Comparison of ENCODE assay signal across 7 mouse cellular contexts in genomic region chr1:128357452-128357851, GRCm38 (mm10). TPM values are rescaled to one million over a fixed set of nuclear protein-coding genes. Genes with fewer than 3 reads are reported as not detected.
DNase-seq lines count a peak whose midpoint lies in the region; ATAC-seq lines count a peak whose summit lies in the region.

No protein-coding gene starts in this region.

- H3K4me3 ChIP-seq in neural tube, embryonic 12.5 days, result no peak overlapping the region

- H3K4me2 ChIP-seq in neural tube, embryonic 12.5 days (replicated peaks), result peak overlapping the region; percentile 73

- peaks cover 33% of the 10 kb centered on the region for H3K36me3 ChIP-seq in neural tube, embryonic 12.5 days

- ATAC-seq in neural tube, embryonic 12.5 days (ENCODE audit: low FRiP score, low read depth), result no peak

- no peaks in the 10 kb centered on the region for H3K9me3 ChIP-seq in neural tube, embryonic 12.5 days

- H3K4me1 ChIP-seq in neural tube, embryonic 12.5 days, result peaks cover 22% of the 10 kb centered on the region

- no peak overlapping the region for H3K9ac ChIP-seq in neural tube, embryonic 12.5 days

- DNase-seq in spleen, postnatal 36 days (ENCODE audit: low spot score in 2 of 2), result peak; percentile 31 to 41
- DNase-seq in spleen, postnatal 14 days (ENCODE audit: low spot score in 2 of 2), result no peak
- peak; percentile 34 for DNase-seq in c-Kit-positive CD71-positive TER-119-negative erythroid progenitor cells, embryonic 14.5 days (ENCODE audit: low read depth)
- peak; percentile 78 for DNase-seq in induced T-regulatory cell, adult 2 months (ENCODE audit: low read depth)
- no peak for DNase-seq in layer of hippocampus, postnatal 14 days (ENCODE audit: low spot score in 2 of 2)
- DNase-seq in cerebellum, adult 9-11 months, result no peak

- H3K27me3 ChIP-seq in neural tube, embryonic 12.5 days (replicated peaks), result no peaks in the 10 kb centered on the region

- no peak overlapping the region for H3K27ac ChIP-seq in neural tube, embryonic 12.5 days

- 72% methylated on average over 3 of the region's 3 CpGs for WGBS in neural tube, embryonic 12.5 days

RNA-seq across cellular contexts. Expression of gene Mcm6, which starts 2.0 kb away (rescaled TPM):
- 165 and 173 TPM in 2 replicates for polyA plus RNA-seq in neural tube, embryonic 12.5 days (2016; fragmentation: Nextera tagmentation; extraction: Ambion mirVana)
- total RNA-seq in layer of hippocampus, postnatal 14 days (2021), result 10 to 100 TPM; 11.2 to 14.1 TPM

RNA-seq across cellular contexts. Expression of gene Lct, which starts 29.3 kb away (rescaled TPM):
- 0.04 and 0.08 TPM in 2 replicates for polyA plus RNA-seq in neural tube, embryonic 12.5 days (2016; fragmentation: Nextera tagmentation; extraction: Ambion mirVana)
- 10 to 100 TPM; 34.9 to 36.6 TPM for total RNA-seq in layer of hippocampus, postnatal 14 days (2021)

RNA-seq across cellular contexts. Expression of gene Dars, which starts 59.7 kb away (rescaled TPM):
- polyA plus RNA-seq in neural tube, embryonic 12.5 days (2016; fragmentation: Nextera tagmentation; extraction: Ambion mirVana), result 179 and 185 TPM in 2 replicates
- total RNA-seq in layer of hippocampus, postnatal 14 days (2021), result 10 to 100 TPM; 68.9 to 71.2 TPM

Comparison
In these comparisons a context has a peak if more than half of its experiments do, and no peak if none do; other contexts are left out.
1. DNase-seq: peak in spleen, postnatal 36 days (2 of 2), c-Kit-positive CD71-positive TER-119-negative erythroid progenitor cells, embryonic 14.5 days (single experiment) and induced T-regulatory cell, adult 2 months (single experiment); none in spleen, postnatal 14 days (0 of 2), layer of hippocampus, postnatal 14 days (0 of 2) and cerebellum, adult 9-11 months (single experiment).